Mouse (Mus musculus): ENCODE measurements around the gene Ccdc88c. TPM values are rescaled to one million over a fixed set of nuclear protein-coding genes. Genes with fewer than 3 reads are reported as not detected.
A peak's percentile ranks its signal among the peaks of the same experiment; 100 is the strongest.

Ccdc88c gene
- polyA plus RNA-seq, 1 experiment, result 4.9 TPM

DNA sequence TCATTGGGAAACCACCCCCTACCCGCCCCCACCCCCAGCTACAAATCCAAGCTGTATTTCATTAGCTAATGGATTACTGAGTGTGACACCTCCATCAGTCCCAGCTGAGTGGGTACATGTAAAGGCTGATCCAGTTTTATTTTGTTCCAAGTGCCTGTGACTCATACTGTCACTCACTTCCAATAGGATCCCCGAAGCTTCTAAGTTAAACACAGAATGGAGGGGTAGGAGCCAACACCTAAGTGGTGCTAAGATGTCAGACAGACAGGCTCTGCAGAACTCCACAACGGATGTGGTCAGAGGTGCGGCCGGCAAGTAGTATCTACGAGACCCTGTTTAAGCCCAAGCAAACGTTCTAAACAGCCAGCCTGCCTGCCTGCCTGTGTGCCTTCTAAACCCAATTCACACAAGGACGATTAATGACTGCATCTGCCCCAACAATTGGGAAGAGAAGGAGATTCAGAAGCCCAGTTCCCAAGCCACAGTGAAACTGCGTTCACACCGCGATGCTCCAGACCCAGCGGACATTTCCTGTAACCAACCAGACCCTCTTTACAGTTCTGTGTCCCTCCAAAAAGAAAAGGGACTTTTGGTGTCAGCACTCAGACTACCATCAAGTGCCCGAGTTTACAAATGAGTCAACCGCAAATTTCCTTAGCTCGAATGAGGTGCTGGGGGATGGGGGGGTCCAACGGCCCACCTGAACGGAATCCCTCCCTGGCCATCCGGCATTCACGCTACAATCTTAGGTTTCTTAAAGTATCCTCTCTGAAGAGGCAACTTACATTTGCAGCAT is 1.2 kb downstream of the Ccdc88c start:
- peaks cover 60% of the 10 kb centered on the region for H3K4me1 ChIP-seq (ENCODE audit: control insufficient read depth)
- H3K36me3 ChIP-seq (ENCODE audit: control insufficient read depth), result peaks cover 23% of the 10 kb centered on the region
- H3K9me3 ChIP-seq (ENCODE audit: control insufficient read depth, low read length), result no peaks in the 10 kb centered on the region
- TF ChIP-seq GATA1 (IDR thresholded peaks at IDR 0.05; ENCODE audit: low read length) (no peak), TAL1 (IDR thresholded peaks at IDR 0.05; ENCODE audit: low read length) (no peak)
- peak overlapping the region; percentile 87 for H3K4me3 ChIP-seq (replicated peaks)
- H3K27me3 ChIP-seq (ENCODE audit: control insufficient read depth), result no peaks in the 10 kb centered on the region

DNA sequence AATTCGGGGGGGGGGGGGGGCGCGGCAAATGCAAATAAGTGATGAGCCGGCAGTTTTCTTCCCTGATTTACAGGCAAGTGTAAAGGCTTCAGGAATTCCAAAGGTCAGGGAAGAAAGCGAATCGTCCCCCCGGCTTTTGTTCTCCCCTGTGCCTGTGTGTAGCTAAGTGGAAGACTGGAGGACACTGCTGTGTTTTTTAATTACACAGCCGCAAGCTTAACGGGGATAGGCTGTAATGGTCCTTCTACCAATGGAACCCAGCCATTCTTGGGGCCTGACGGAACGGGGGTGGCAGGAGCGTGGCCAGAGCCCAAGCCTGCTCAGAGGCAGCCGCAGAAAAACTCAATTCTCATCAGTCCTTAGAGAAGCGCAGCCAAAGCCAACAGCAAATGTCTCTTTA is 1.9 kb downstream of the Ccdc88c start:
- no peak for TF ChIP-seq TAL1 (IDR thresholded peaks at IDR 0.05; ENCODE audit: low read length)
- no peak for TF ChIP-seq GATA1 (IDR thresholded peaks at IDR 0.05; ENCODE audit: low read length)
- Histone ChIP-seq H3K4me3 (replicated peaks) (peak overlapping the region; percentile 87), H3K4me1 (ENCODE audit: control insufficient read depth) (peaks cover 60% of the 10 kb centered on the region), H3K36me3 (ENCODE audit: control insufficient read depth) (peaks cover 30% of the 10 kb centered on the region), H3K9me3 (ENCODE audit: control insufficient read depth, low read length) (no peaks in the 10 kb centered on the region), H3K27me3 (ENCODE audit: control insufficient read depth) (no peaks in the 10 kb centered on the region)

DNA sequence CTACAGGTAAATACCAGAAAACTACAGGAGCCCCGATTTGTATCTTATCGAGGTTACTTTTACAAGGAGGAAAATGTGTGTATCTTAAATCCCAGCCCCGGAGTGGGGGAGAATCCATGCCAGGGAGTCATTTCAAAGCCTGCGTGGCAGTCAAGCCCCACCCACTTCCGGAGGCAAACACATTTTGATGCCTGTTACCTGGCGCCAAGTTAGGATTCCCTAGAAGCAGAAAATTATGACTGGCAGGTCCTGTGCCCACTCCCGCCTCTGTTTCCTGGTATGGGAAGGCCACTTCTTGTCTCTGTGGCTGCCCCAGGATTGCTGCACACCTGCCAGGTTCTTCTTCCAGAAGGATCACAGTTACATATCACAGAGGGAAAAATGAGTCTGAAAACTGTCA is 2.3 kb downstream of the Ccdc88c start:
- H3K4me1 ChIP-seq (ENCODE audit: control insufficient read depth), result peaks cover 60% of the 10 kb centered on the region

DNA sequence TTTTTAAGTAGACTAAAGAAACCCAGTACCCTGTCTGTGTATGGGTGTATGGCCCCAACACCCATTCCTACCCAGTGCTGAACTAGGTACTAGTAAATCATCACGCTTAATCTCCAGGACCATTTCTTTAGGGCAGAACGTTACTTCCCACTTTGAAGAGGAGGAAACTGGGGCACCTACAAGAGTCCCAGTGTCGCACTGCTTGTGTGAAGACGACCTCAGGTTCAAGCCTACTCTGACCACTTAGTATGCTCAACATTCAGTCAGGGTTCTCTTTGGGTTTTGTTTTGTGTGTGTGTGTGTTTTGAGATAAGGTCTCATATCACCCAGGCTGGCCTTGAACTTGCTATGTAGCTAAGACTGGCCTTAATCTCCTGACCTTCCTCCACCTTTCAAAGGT is 2.8 kb downstream of the Ccdc88c start:
- H3K4me3 ChIP-seq (replicated peaks), result peak overlapping the region; percentile 87
- H3K36me3 ChIP-seq (ENCODE audit: control insufficient read depth), result peaks cover 39% of the 10 kb centered on the region
- TF ChIP-seq GATA1 (IDR thresholded peaks at IDR 0.05; ENCODE audit: low read length) (no peak), TAL1 (IDR thresholded peaks at IDR 0.05; ENCODE audit: low read length) (no peak)
- no peaks in the 10 kb centered on the region for H3K27me3 ChIP-seq (ENCODE audit: control insufficient read depth)
- H3K4me1 ChIP-seq (ENCODE audit: control insufficient read depth), result peaks cover 60% of the 10 kb centered on the region
- H3K9me3 ChIP-seq (ENCODE audit: control insufficient read depth, low read length), result no peaks in the 10 kb centered on the region

More for the DNA sequence above, 2.3 kb downstream of the Ccdc88c start:
- TF ChIP-seq GATA1 (IDR thresholded peaks at IDR 0.05; ENCODE audit: low read length), result no peak
- TF ChIP-seq TAL1 (IDR thresholded peaks at IDR 0.05; ENCODE audit: low read length), result no peak
- Histone ChIP-seq H3K9me3 (ENCODE audit: control insufficient read depth, low read length) (no peaks in the 10 kb centered on the region), H3K36me3 (ENCODE audit: control insufficient read depth) (peaks cover 34% of the 10 kb centered on the region), H3K27me3 (ENCODE audit: control insufficient read depth) (no peaks in the 10 kb centered on the region), H3K4me3 (replicated peaks) (peak overlapping the region; percentile 87)

DNA sequence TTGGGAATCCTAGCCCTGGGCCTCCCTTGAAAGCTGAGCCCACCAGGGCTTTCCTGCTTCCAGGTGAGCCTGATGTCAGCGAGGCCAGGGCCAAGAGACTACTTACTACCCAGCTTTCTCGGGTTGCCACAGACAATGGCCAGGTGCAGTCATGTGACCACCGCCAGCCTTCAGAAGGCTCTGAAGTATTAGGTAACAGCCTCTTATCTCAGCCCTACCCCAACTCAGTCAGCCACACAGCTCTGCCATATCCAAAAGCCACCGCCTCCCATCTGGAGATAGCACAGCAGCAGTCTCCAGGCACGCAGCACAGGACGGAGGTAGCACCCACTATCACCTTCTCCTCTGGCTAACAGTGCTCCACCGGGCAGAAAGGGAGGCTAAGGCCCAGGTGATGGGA is 3.5 kb downstream of the Ccdc88c start:
- Histone ChIP-seq H3K27me3 (ENCODE audit: control insufficient read depth) (no peaks in the 10 kb centered on the region), H3K4me1 (ENCODE audit: control insufficient read depth) (peaks cover 63% of the 10 kb centered on the region), H3K4me3 (replicated peaks) (peak overlapping the region; percentile 87), H3K9me3 (ENCODE audit: control insufficient read depth, low read length) (no peaks in the 10 kb centered on the region), H3K36me3 (ENCODE audit: control insufficient read depth) (peaks cover 45% of the 10 kb centered on the region)
- peak; percentile 45; the same call in 2 of the 3 replicates for TF ChIP-seq TAL1 (IDR thresholded peaks at IDR 0.05; ENCODE audit: low read length)
- peak; percentile 71 for TF ChIP-seq GATA1 (IDR thresholded peaks at IDR 0.05; ENCODE audit: low read length)

DNA sequence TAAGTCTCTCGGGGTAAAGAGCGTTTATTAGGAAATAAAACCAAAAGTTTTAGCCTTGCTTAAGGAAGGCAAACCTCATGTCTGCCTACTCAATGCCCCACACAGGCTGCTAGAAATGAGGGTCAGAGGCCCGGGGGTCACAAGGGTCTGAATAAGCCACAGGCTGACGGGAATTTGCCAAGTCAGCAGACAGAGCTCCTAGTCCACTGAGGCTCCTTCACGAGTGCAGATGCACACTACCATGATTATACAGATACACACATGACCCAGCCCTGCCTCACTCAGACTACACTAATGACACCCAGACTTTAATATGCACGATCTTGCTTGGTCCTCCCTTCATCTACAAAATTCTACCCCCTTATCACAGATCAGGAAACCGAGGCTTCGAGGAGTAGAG is 4.0 kb downstream of the Ccdc88c start:
- TF ChIP-seq GATA1 (IDR thresholded peaks at IDR 0.05; ENCODE audit: low read length) (no peak), TAL1 (IDR thresholded peaks at IDR 0.05; ENCODE audit: low read length) (no peak)
- H3K27me3 ChIP-seq (ENCODE audit: control insufficient read depth), result no peaks in the 10 kb centered on the region
- H3K36me3 ChIP-seq (ENCODE audit: control insufficient read depth), result peaks cover 51% of the 10 kb centered on the region
- H3K4me3 ChIP-seq (replicated peaks), result peak overlapping the region; percentile 87
- H3K4me1 ChIP-seq (ENCODE audit: control insufficient read depth), result peaks cover 65% of the 10 kb centered on the region
- H3K9me3 ChIP-seq (ENCODE audit: control insufficient read depth, low read length), result peaks cover 2% of the 10 kb centered on the region; the same call in 1 of the 2 replicates

DNA sequence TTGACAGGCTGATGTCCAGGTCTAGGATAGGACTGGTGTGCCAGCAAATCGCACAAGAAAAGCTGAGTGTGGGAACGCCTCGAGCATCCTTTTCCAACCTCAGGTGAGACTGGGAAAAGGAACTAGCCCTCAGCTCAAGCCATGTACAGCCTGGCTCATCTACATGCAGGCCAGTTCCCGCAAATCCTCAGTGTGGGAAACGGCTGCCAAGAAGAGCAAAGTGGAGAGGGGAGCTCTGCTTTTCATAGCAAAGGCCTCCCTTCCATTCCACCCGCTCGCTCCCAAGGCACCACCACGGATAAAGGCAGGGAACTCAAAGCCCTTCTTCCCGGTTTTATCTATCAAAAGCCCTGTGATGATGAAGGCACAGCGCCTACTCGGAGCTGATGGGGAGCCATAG is 5.7 kb downstream of the Ccdc88c start:
- peaks cover 62% of the 10 kb centered on the region for H3K36me3 ChIP-seq (ENCODE audit: control insufficient read depth)
- H3K4me1 ChIP-seq (ENCODE audit: control insufficient read depth), result peaks cover 66% of the 10 kb centered on the region
- H3K9me3 ChIP-seq (ENCODE audit: control insufficient read depth, low read length), result peaks cover 5% of the 10 kb centered on the region; the same call in 1 of the 2 replicates
- H3K27me3 ChIP-seq (ENCODE audit: control insufficient read depth), result no peaks in the 10 kb centered on the region
- H3K4me3 ChIP-seq (replicated peaks), result no peak overlapping the region
- TF ChIP-seq GATA1 (IDR thresholded peaks at IDR 0.05; ENCODE audit: low read length), result no peak
- TF ChIP-seq TAL1 (IDR thresholded peaks at IDR 0.05; ENCODE audit: low read length), result no peak

DNA sequence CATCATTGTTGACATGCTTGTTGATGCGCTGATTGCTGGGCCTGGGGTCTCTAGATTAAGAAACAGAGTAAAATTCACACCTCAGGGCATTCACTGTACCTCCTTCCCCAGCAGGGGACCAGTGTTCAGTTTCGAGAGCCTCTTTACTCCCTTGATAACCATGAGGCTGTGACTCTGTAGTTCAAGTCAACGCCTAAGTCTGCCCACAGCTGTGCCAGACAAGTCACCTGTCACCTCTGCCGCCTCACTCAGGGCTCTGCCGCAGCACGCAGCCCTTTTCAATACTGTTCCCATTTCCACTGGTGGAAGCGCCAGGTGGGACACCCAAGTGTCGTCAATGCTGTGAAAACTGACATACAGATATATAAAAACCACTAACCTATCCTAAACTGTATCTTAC is 6.5 kb downstream of the Ccdc88c start:
- Histone ChIP-seq H3K4me1 (ENCODE audit: control insufficient read depth) (peaks cover 65% of the 10 kb centered on the region), H3K9me3 (ENCODE audit: control insufficient read depth, low read length) (peaks cover 5% of the 10 kb centered on the region; the same call in 1 of the 2 replicates), H3K36me3 (ENCODE audit: control insufficient read depth) (peaks cover 69% of the 10 kb centered on the region), H3K4me3 (replicated peaks) (no peak overlapping the region), H3K27me3 (ENCODE audit: control insufficient read depth) (no peaks in the 10 kb centered on the region)
- TF ChIP-seq TAL1 (IDR thresholded peaks at IDR 0.05; ENCODE audit: low read length) (no peak), GATA1 (IDR thresholded peaks at IDR 0.05; ENCODE audit: low read length) (no peak)

DNA sequence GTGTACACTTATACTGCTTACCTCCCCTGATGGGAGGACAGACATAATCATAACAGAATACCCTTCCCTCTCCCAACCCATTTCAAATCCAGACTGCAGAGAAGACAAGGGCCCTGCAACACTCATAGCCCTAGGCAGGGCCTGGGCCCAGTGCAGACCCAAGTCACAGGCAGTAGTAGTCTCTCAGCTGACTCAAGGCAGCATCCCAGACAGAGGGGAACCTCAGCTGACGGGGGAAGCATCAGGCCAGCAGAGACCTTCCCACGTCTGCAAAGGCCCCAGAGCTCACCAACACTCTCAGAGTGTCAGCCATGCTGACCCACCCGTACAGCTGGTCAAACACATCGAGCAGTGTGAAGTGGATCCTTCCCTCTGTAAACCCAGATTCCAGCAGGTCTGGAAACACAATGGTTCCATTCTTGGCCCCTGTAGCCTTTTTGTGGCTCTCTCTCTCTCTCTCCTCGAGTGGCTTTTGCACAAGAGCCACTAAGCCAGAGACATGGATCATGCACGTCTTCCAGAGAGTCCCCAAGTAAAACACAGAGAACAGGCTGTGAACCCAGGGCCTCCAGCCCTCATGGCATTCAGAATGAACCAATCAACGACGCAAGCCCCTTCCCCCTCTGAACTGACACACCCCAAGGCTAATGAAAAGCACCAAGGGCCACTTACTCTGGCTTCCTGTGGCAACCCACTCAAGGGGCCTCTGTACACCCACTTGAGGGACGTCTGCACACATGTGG is 7.2 kb downstream of the Ccdc88c start:
- H3K4me3 ChIP-seq (replicated peaks), result no peak overlapping the region
- peaks cover 5% of the 10 kb centered on the region; the same call in 1 of the 2 replicates for H3K9me3 ChIP-seq (ENCODE audit: control insufficient read depth, low read length)
- H3K27me3 ChIP-seq (ENCODE audit: control insufficient read depth), result no peaks in the 10 kb centered on the region
- TF ChIP-seq TAL1 (IDR thresholded peaks at IDR 0.05; ENCODE audit: low read length) (no peak), GATA1 (IDR thresholded peaks at IDR 0.05; ENCODE audit: low read length) (no peak)
- H3K36me3 ChIP-seq (ENCODE audit: control insufficient read depth), result peaks cover 76% of the 10 kb centered on the region
- H3K4me1 ChIP-seq (ENCODE audit: control insufficient read depth), result peaks cover 65% of the 10 kb centered on the region

Measured in erythroblast, embryonic 14.5 days (primary cell).